Mouse (Mus musculus) kidney, postnatal 0 days (tissue): ENCODE data around the gene Fcrla. TPM values are rescaled to one million over a fixed set of nuclear protein-coding genes. Genes with fewer than 3 reads are reported as not detected.

Source experiments
- ATAC-seq: fragments of 200-750 bp; cut with Nextera tagmentation; replicated peaks from 2 replicates; pipeline ENCODE4 v1.8.0; 2017; ENCODE audit warnings: low read depth, moderate number of reproducible peaks, moderate TSS enrichment, moderate library complexity; ENCODE audit not compliant: low FRiP score
- DNase-seq: peaks from one replicate; pipeline ENCODE4 v3.0.0-alpha.2; 2016; ENCODE audit warnings: low spot score
- H3K27ac ChIP-seq: fragments of 300-500 bp; sonication (generic); 2 replicates; pipeline ENCODE4 v1.5.1; 2014; ENCODE audit warnings: mild to moderate bottlenecking
- H3K27me3 ChIP-seq: fragments of 300-500 bp; sonication (generic); 2 replicates; pipeline ENCODE4 v1.6.1; 2014; ENCODE audit warnings: low read length, mixed read lengths; ENCODE audit not compliant: insufficient read depth
- H3K36me3 ChIP-seq: fragments of 300-500 bp; sonication (generic); 2 replicates; pipeline ENCODE4 v1.6.1; 2014; ENCODE audit warnings: low read length, mixed read lengths; ENCODE audit not compliant: insufficient read depth
- H3K4me1 ChIP-seq: fragments of 300-500 bp; sonication (generic); replicated peaks from 2 replicates; pipeline ENCODE4 v1.6.1; 2014; ENCODE audit warnings: antibody characterized with exemption, low read length, mixed read lengths; ENCODE audit not compliant: insufficient read depth
- H3K4me2 ChIP-seq: fragments of 300-500 bp; sonication (generic); 2 replicates; pipeline ENCODE4 v1.6.1; 2014; ENCODE audit warnings: mild to moderate bottlenecking, low read length, moderate library complexity, mixed read lengths
- H3K4me3 ChIP-seq: fragments of 300-500 bp; sonication (generic); replicated peaks from 2 replicates; pipeline ENCODE4 v1.5.1; 2014; ENCODE audit warnings: low read depth, low read length
- H3K9ac ChIP-seq: fragments of 300-500 bp; sonication (generic); 2 replicates; pipeline ENCODE4 v1.6.1; 2014; ENCODE audit warnings: low read depth, low read length
- H3K9me3 ChIP-seq: fragments of 300-500 bp; sonication (generic); replicated peaks from 2 replicates; pipeline ENCODE4 v1.6.1; 2016; ENCODE audit warnings: low read length, inconsistent platforms, mixed read lengths
- CTCF ChIP-seq: IDR thresholded peaks from 2 replicates; pipeline ENCODE4 v1.5.1; 2016; ENCODE audit warnings: antibody characterized with exemption, low read depth, mild to moderate bottlenecking, moderate library complexity
- WGBS: fragments of 180-500 bp; shearing (Covaris S2); extraction: QIAGEN DNeasy Blood & Tissue Kit; methylation state at CpG from one replicate; pipeline ENCODE4 v1.1.7; 2014; 5-methylcytosine and 5-hydroxymethylcytosine counted together
- polyA plus RNA-seq: library from polyadenylated mRNA; unstranded; fragments of >200 nt; fragmentation: Nextera tagmentation; extraction: Ambion mirVana; gene quantifications from 2 replicates; pipeline ENCODE4 v1.2.1, GENCODE M21; 2015

Fcrla gene
- polyA plus RNA-seq, 1 experiment from 2014 or later, result not detected

- Histone ChIP-seq H3K9me3 (no peaks in the 10 kb centered on the region), H3K27me3 (no peaks in the 10 kb centered on the region), H3K9ac (no peak overlapping the region), H3K4me1 (no peaks in the 10 kb centered on the region), H3K4me2 (no peak overlapping the region), H3K4me3 (no peak overlapping the region), H3K27ac (no peak overlapping the region), H3K36me3 (no peaks in the 10 kb centered on the region)
- DNase-seq (no peak), ATAC-seq (no peak)
- no peak for TF ChIP-seq CTCF
- 90% methylated on average over 8 of the region's 8 CpGs for WGBS
Measured at GRCm38 (mm10) chr1:170919308-170919707, 8.1 kb downstream of the Fcrla start.

GRCm38 (mm10) chr1:170915657-170916056 lies 11.7 kb downstream of the Fcrla start:
- H3K4me2 ChIP-seq, result no peak overlapping the region
- H3K27me3 ChIP-seq, result no peaks in the 10 kb centered on the region
- no peaks in the 10 kb centered on the region for H3K36me3 ChIP-seq
- no peaks in the 10 kb centered on the region for H3K4me1 ChIP-seq
- no peak overlapping the region for H3K27ac ChIP-seq
- no peak for DNase-seq
- H3K9me3 ChIP-seq, result no peaks in the 10 kb centered on the region
- 70% methylated on average over 5 of the region's 5 CpGs for WGBS
- ATAC-seq, result no peak
- TF ChIP-seq CTCF, result no peak
- H3K4me3 ChIP-seq, result no peak overlapping the region
- H3K9ac ChIP-seq, result no peak overlapping the region

GRCm38 (mm10) chr1:170912891-170913615 lies 14.3 kb downstream of the Fcrla start, which contains the start of gene Fcrlb:
Fcrlb (minus strand) TSS chr1:170912941.
- TF ChIP-seq CTCF, result no peak
- 0 out of 2 replicates have a peak, but pooled peaks cover 4% of the 10 kb centered on the region for H3K4me1 ChIP-seq
- peaks cover 8% of the 10 kb centered on the region; the same call in 1 of the 2 replicates for H3K27me3 ChIP-seq
- H3K36me3 ChIP-seq, result no peaks in the 10 kb centered on the region
- H3K9ac ChIP-seq, result no peak within 1 kb of the TSS
- no peak within 1 kb of the TSS for H3K4me3 ChIP-seq
- 68% methylated on average over 5 of the region's 5 CpGs for WGBS
- no peak within 1 kb of the TSS for H3K27ac ChIP-seq
- no peak for DNase-seq
- no peak within 1 kb of the TSS for H3K4me2 ChIP-seq
- H3K9me3 ChIP-seq, result no peaks in the 10 kb centered on the region
- no peak for ATAC-seq

GRCm38 (mm10) chr1:170911907-170912660 lies 15.3 kb downstream of the Fcrla start:
- peaks cover 18% of the 10 kb centered on the region for H3K27me3 ChIP-seq
- no peak overlapping the region for H3K4me2 ChIP-seq
- no peaks in the 10 kb centered on the region for H3K36me3 ChIP-seq
- H3K4me3 ChIP-seq, result no peak overlapping the region
- TF ChIP-seq CTCF, result no peak
- H3K9me3 ChIP-seq, result no peaks in the 10 kb centered on the region
- no peak for ATAC-seq
- no peak overlapping the region for H3K27ac ChIP-seq
- H3K4me1 ChIP-seq, result peaks cover 11% of the 10 kb centered on the region; the same call in 1 of the 2 replicates
- no peak overlapping the region for H3K9ac ChIP-seq
- WGBS, result 85% methylated on average over 11 of the region's 11 CpGs
- DNase-seq, result no peak

GRCm38 (mm10) chr1:170908341-170908740 lies 19.0 kb downstream of the Fcrla start:
- DNase-seq (no peak), ATAC-seq (peak; percentile 13; the same call in 1 of the 2 replicates)
- H3K27me3 ChIP-seq, result peaks cover 19% of the 10 kb centered on the region
- no peaks in the 10 kb centered on the region for H3K9me3 ChIP-seq
- WGBS, result 5% methylated on average over 21 of the region's 21 CpGs
- H3K27ac ChIP-seq, result no peak overlapping the region
- peak overlapping the region; percentile 28 for H3K4me3 ChIP-seq
- H3K9ac ChIP-seq, result peak overlapping the region; percentile 19; the same call in 1 of the 2 replicates
- H3K36me3 ChIP-seq, result no peaks in the 10 kb centered on the region
- H3K4me2 ChIP-seq, result peak overlapping the region; percentile 78
- H3K4me1 ChIP-seq, result peaks cover 11% of the 10 kb centered on the region; the same call in 1 of the 2 replicates
- no peak for TF ChIP-seq CTCF

- Histone ChIP-seq H3K4me1 (peaks cover 11% of the 10 kb centered on the region; the same call in 1 of the 2 replicates), H3K9me3 (no peaks in the 10 kb centered on the region), H3K4me2 (peak overlapping the region; percentile 78), H3K4me3 (peak overlapping the region; percentile 28), H3K9ac (peak overlapping the region; percentile 20), H3K27ac (no peak overlapping the region), H3K27me3 (peaks cover 19% of the 10 kb centered on the region), H3K36me3 (no peaks in the 10 kb centered on the region)
- under 1% methylated on average over 71 of the region's 71 CpGs for WGBS
- TF ChIP-seq CTCF, result no peak
- ATAC-seq (peak; percentile 54), DNase-seq (peak; percentile 31)
Measured at GRCm38 (mm10) chr1:170907456-170908191, 19.8 kb downstream of the Fcrla start.
